Mouse (Mus musculus) T-helper 1 cell (primary cell): Measurements from ENCODE around the gene Zzef1.

ENCODE experiments used
- in situ Hi-C: fragments of 300-600 bp; cut with MboI, MseI; formaldehyde crosslinking; loops from one replicate; pipeline ENCODE4 v1.15.1; 2025; ENCODE audit warnings: high pct_unique_total_duplicates

Gene Zzef1

GRCm38 (mm10) chr11:72795455-72796295, at the start of gene Zzef1, which contains the start of gene Cyb5d2:
Zzef1 (plus strand) TSS chr11:72796226.
Cyb5d2 (minus strand) TSS chr11:72796142.
- in situ Hi-C loops = no loop called here

GRCm38 (mm10) chr11:72751956-72752355, 44.1 kb upstream of the Zzef1 start:
- in situ Hi-C loops = no loop called here

- in situ Hi-C loops = no loop called here
Observed at GRCm38 (mm10) chr11:72758316-72758715, 37.7 kb upstream of the Zzef1 start.

GRCm38 (mm10) chr11:72759581-72759980, 36.4 kb upstream of the Zzef1 start:
- in situ Hi-C loops = no loop called here

- in situ Hi-C loops = no loop called here
Observed at GRCm38 (mm10) chr11:72760781-72761180, 35.2 kb upstream of the Zzef1 start.

GRCm38 (mm10) chr11:72764270-72764669, 31.8 kb upstream of the Zzef1 start:
- in situ Hi-C loops = no loop called here

GRCm38 (mm10) chr11:72767716-72768115, 28.3 kb upstream of the Zzef1 start:
- in situ Hi-C loops = no loop called here

GRCm38 (mm10) chr11:72769061-72769460, 27.0 kb upstream of the Zzef1 start:
- in situ Hi-C loops = no loop called here

GRCm38 (mm10) chr11:72770324-72770723, 25.7 kb upstream of the Zzef1 start:
- in situ Hi-C loops = loop anchor here (10.0 kb wide), 1 partner anchor 196 kb away; no protein-coding TSS in a partner anchor

GRCm38 (mm10) chr11:72770816-72771215, 25.2 kb upstream of the Zzef1 start:
- in situ Hi-C loops = loop anchor here (10.0 kb wide), 1 partner anchor 196 kb away; no protein-coding TSS in a partner anchor

- in situ Hi-C loops = loop anchor here (10.0 kb wide), 1 partner anchor 197 kb away; no protein-coding TSS in a partner anchor
Observed at GRCm38 (mm10) chr11:72771461-72771860, 24.6 kb upstream of the Zzef1 start.

- in situ Hi-C loops = loop anchor here (10.0 kb wide), 1 partner anchor 198 kb away; no protein-coding TSS in a partner anchor
Observed at GRCm38 (mm10) chr11:72772611-72773010, 23.4 kb upstream of the Zzef1 start.

- in situ Hi-C loops = loop anchor here (10.0 kb wide), 1 partner anchor 204 kb away; no protein-coding TSS in a partner anchor
Observed at GRCm38 (mm10) chr11:72778957-72779356, 17.1 kb upstream of the Zzef1 start.

- in situ Hi-C loops = no loop called here
Observed at GRCm38 (mm10) chr11:72782103-72782502, 13.9 kb upstream of the Zzef1 start.

GRCm38 (mm10) chr11:72782503-72782902, 13.5 kb upstream of the Zzef1 start:
- in situ Hi-C loops = no loop called here

GRCm38 (mm10) chr11:72792033-72792432, 4.0 kb upstream of the Zzef1 start:
- in situ Hi-C loops = no loop called here

- in situ Hi-C loops = no loop called here
Observed at GRCm38 (mm10) chr11:72795149-72795454, 924 bp upstream of the Zzef1 start.

GRCm38 (mm10) chr11:72796296-72796687, 266 bp downstream of the Zzef1 start:
- in situ Hi-C loops = no loop called here

- in situ Hi-C loops = no loop called here
Observed at GRCm38 (mm10) chr11:72796773-72797338, 830 bp downstream of the Zzef1 start.

- in situ Hi-C loops = no loop called here
Observed at GRCm38 (mm10) chr11:72798112-72798511, 2.1 kb downstream of the Zzef1 start.

- in situ Hi-C loops = no loop called here
Observed at GRCm38 (mm10) chr11:72801182-72801581, 5.2 kb downstream of the Zzef1 start.

- in situ Hi-C loops = no loop called here
Observed at GRCm38 (mm10) chr11:72803038-72803437, 7.0 kb downstream of the Zzef1 start.

- in situ Hi-C loops = no loop called here
Observed at GRCm38 (mm10) chr11:72804586-72804985, 8.6 kb downstream of the Zzef1 start.
